Mouse (Mus musculus) limb, embryonic 12.5 days (tissue): ENCODE measurements around the gene Ephx3. TPM values are rescaled to one million over a fixed set of nuclear protein-coding genes. Genes with fewer than 3 reads are reported as not detected.

Source experiments
- ATAC-seq: fragments of 200-750 bp; cut with Nextera tagmentation; 2 replicates; pipeline ENCODE4 v1.8.0; 2017; ENCODE audit warnings: low read depth, moderate TSS enrichment; ENCODE audit not compliant: insufficient number of reproducible peaks, insufficient read depth, low FRiP score, low TSS enrichment
- H3K27ac ChIP-seq: fragments of 300-500 bp; sonication (generic); 2 replicates; pipeline ENCODE4 v1.5.1; 2016; ENCODE audit warnings: mild to moderate bottlenecking, moderate library complexity
- H3K27me3 ChIP-seq: fragments of 300-500 bp; sonication (generic); 2 replicates; pipeline ENCODE4 v1.6.1; 2016; ENCODE audit warnings: mild to moderate bottlenecking, moderate library complexity
- H3K36me3 ChIP-seq: fragments of 300-500 bp; sonication (generic); 2 replicates; pipeline ENCODE4 v1.6.1; 2016; ENCODE audit warnings: mild to moderate bottlenecking, moderate library complexity
- H3K4me1 ChIP-seq: fragments of 300-500 bp; sonication (generic); replicated peaks from 2 replicates; pipeline ENCODE4 v1.6.1; 2016
- H3K4me2 ChIP-seq: fragments of 300-500 bp; sonication (generic); 2 replicates; pipeline ENCODE4 v1.6.1; 2016; ENCODE audit warnings: mild to moderate bottlenecking, moderate library complexity
- H3K4me3 ChIP-seq: fragments of 300-500 bp; sonication (generic); replicated peaks from 2 replicates; pipeline ENCODE4 v1.5.1; 2016; ENCODE audit warnings: mild to moderate bottlenecking
- H3K9ac ChIP-seq: fragments of 300-500 bp; sonication (generic); replicated peaks from 2 replicates; pipeline ENCODE4 v1.6.1; 2016; ENCODE audit warnings: mild to moderate bottlenecking, moderate library complexity
- H3K9me3 ChIP-seq: fragments of 300-500 bp; sonication (generic); 2 replicates; pipeline ENCODE4 v1.6.1; 2016; ENCODE audit warnings: mild to moderate bottlenecking, moderate library complexity
- WGBS: fragments of 180-500 bp; shearing (Covaris S2); methylation state at CpG from one replicate; pipeline ENCODE4 v1.1.7; 2016; 5-methylcytosine and 5-hydroxymethylcytosine counted together
- polyA plus RNA-seq: library from polyadenylated mRNA; unstranded; fragments of >200 nt; fragmentation: Nextera tagmentation; extraction: Ambion mirVana; gene quantifications from 2 replicates; pipeline ENCODE4 v1.2.1, GENCODE M21; 2016

The Ephx3 gene
- polyA plus RNA-seq, 1 experiment from 2014 or later, result not detected

- H3K4me1 ChIP-seq, result no peaks in the 10 kb centered on the region
- H3K27ac ChIP-seq, result no peak overlapping the region
- no peak for ATAC-seq
- WGBS, result 95% methylated on average over 8 of the region's 8 CpGs
- peaks cover 98% of the 10 kb centered on the region for H3K36me3 ChIP-seq
- H3K9ac ChIP-seq, result no peak overlapping the region
- H3K9me3 ChIP-seq, result no peaks in the 10 kb centered on the region
- no peaks in the 10 kb centered on the region for H3K27me3 ChIP-seq
- no peak overlapping the region for H3K4me3 ChIP-seq
- no peak overlapping the region for H3K4me2 ChIP-seq
Measured at GRCm38 (mm10) chr17:32146718-32147117, 42.6 kb downstream of the Ephx3 start.

GRCm38 (mm10) chr17:32142907-32143854 lies 46.2 kb downstream of the Ephx3 start:
- ATAC-seq, result peak; percentile 15; the same call in 1 of the 2 replicates
- Histone ChIP-seq H3K4me2 (peak overlapping the region; percentile 32), H3K4me3 (peak overlapping the region; percentile 12; the same call in 1 of the 2 replicates), H3K27ac (peak overlapping the region; percentile 17; the same call in 1 of the 2 replicates), H3K4me1 (no peaks in the 10 kb centered on the region), H3K9ac (no peak overlapping the region; the same call in 1 of the 2 replicates), H3K9me3 (no peaks in the 10 kb centered on the region), H3K36me3 (peaks cover 99% of the 10 kb centered on the region), H3K27me3 (no peaks in the 10 kb centered on the region)
- 24% methylated on average over 39 of the region's 39 CpGs for WGBS

GRCm38 (mm10) chr17:32142234-32142633 lies 47.1 kb downstream of the Ephx3 start:
- Histone ChIP-seq H3K4me2 (no peak overlapping the region), H3K4me3 (no peak overlapping the region), H3K27me3 (no peaks in the 10 kb centered on the region), H3K36me3 (peaks cover 99% of the 10 kb centered on the region), H3K27ac (no peak overlapping the region), H3K4me1 (no peaks in the 10 kb centered on the region), H3K9ac (no peak overlapping the region), H3K9me3 (no peaks in the 10 kb centered on the region)
- no peak for ATAC-seq
- WGBS, result 90% methylated on average over 1 of the region's 1 CpGs

Other genes starting within 250 kb of the Ephx3 start
- 74.5 and 79.1 TPM in 2 replicates for gene Rrp1b, start 153.4 kb downstream of the Ephx3 start, polyA plus RNA-seq
- gene Hsf2bp, start 153.2 kb downstream of the Ephx3 start, polyA plus RNA-seq, result 0.34 and 0.88 TPM in 2 replicates
- gene Notch3, start 22.7 kb downstream of the Ephx3 start, polyA plus RNA-seq, result 21.5 and 24.2 TPM in 2 replicates
- 98.2 and 119 TPM in 2 replicates for gene Brd4, start 95.2 kb upstream of the Ephx3 start, polyA plus RNA-seq
- 151 and 153 TPM in 2 replicates for gene Akap8, start 131.7 kb upstream of the Ephx3 start, polyA plus RNA-seq
- 112 and 120 TPM in 2 replicates for gene Akap8l, start 161.1 kb upstream of the Ephx3 start, polyA plus RNA-seq
- gene Wiz, start 199.9 kb upstream of the Ephx3 start, polyA plus RNA-seq, result 30.0 and 37.3 TPM in 2 replicates
- 0.87 and 1.1 TPM in 2 replicates for gene Rasal3, start 214.0 kb upstream of the Ephx3 start, polyA plus RNA-seq
- gene Pglyrp2, start 234.6 kb upstream of the Ephx3 start, polyA plus RNA-seq, result not detected in 2 replicates